Mouse (Mus musculus) heart, adult 11 months (tissue): ENCODE data around the gene Timp3.

ENCODE experiments used
- DNase-seq: peaks from one replicate; pipeline ENCODE4 v3.0.0; 2022

Gene Timp3

DNA sequence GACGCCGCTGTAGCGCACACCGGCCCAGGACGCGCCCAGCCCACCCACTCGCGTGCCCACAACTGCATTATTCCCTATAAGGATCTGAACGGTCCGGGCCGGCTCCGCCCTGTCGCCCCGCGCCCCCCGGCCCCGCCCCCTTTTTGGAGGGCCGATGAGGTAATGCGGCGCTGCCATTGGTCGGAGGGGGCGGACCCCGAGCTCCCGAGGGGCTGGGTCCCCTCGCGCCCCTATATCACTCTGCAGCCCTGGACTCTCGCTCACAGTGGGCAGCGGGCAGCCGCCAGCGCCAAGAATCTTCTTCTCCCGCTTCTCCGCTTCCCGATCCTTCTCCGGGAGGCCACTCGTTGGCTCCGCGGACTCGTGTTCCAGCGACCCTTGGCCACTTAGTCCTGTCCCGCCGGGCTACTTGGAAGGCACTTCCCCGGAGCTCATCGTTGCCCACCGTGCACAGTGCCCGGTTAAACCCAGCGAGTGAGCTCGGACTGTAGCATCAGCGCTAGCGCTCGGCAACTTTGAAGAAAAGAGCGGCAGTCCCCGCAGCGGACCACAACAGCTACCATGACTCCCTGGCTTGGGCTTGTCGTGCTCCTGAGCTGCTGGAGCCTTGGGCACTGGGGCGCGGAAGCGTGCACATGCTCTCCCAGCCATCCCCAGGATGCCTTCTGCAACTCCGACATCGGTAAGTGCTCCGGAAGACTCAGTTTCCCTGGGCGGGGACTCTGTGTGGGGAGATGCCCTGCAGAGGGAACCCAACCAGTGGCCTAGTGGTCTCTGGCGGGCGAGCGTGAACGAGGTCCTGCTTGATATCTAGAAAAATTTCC lies at the start of gene Timp3:
Gene Timp3 (plus strand): TSS at position 80 of the 824 bp plus-strand sequence.
- DNase-seq = peak; percentile 99

- no peak for DNase-seq
Observed at GRCm38 (mm10) chr10:86256221-86256620, 44.0 kb upstream of the Timp3 start.

DNA sequence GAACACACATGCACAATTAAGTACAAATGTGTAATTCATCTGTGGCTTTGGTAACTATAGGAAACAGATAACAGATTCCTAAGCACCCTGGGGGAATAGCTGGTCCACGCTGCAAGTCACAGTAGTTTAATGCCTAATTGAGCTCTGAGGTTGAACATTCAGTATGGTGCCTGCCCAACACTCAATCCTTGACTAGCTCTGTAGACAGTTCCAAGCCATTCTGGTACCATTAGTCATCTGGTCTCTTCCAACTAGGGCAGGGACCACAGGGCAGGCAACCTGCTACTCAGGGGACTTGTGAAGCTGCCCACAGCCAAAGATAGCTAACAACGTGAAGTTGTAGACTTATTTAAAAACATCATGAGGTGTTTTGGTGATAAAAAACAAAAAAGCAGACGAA lies 43.1 kb upstream of the Timp3 start:
- peak; percentile 78 for DNase-seq

GRCm38 (mm10) chr10:86258046-86258445 lies 42.1 kb upstream of the Timp3 start:
- peak; percentile 72 for DNase-seq

- DNase-seq = peak; percentile 83
Observed at GRCm38 (mm10) chr10:86258992-86259391, 41.2 kb upstream of the Timp3 start.

GRCm38 (mm10) chr10:86261725-86262124 lies 38.4 kb upstream of the Timp3 start:
- no peak for DNase-seq

GRCm38 (mm10) chr10:86264618-86265017 lies 35.6 kb upstream of the Timp3 start:
- DNase-seq = peak; percentile 98

- DNase-seq = peak; percentile 98
Observed at GRCm38 (mm10) chr10:86270254-86270653, 29.9 kb upstream of the Timp3 start.

- peak; percentile 92 for DNase-seq
Observed at GRCm38 (mm10) chr10:86272826-86273225, 27.3 kb upstream of the Timp3 start.

DNA sequence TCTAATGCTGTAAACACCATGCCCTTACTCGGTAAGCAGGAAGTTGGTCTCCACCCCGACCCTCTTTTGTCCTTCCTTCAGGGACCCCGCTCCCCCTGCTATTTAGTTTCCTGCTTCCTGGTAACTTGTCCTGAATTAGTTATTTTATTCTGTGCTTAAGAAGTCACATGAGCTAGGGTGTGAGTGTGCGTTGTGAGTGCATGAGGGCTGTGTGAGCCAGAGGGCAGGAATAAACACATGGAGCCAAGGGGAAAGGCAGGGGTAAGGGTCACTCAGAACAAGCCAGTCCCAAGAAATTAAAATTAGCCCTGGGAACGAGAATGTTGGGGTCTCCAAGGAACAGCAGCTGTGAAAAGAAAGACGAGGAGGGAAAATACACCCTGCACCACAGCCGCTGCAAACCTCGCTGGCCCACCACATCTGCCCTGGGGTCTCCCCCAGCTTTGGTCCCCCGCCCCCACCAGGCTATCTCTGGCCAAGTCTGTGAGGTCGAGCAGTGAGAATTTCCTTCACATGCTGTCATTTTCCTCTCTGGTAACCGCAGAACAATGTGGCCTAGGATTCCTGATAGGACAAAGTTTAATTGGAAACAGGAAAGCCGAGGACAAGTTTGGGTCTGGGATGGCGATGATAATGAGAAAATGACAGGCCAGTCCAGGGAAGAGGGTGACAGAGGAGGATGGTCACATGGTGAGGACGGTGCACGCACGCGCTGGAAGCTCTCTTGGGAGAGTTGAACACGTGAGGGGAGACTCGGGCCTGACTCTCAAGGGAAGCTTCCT lies 26.6 kb upstream of the Timp3 start:
- DNase-seq = peak; percentile 99

DNA sequence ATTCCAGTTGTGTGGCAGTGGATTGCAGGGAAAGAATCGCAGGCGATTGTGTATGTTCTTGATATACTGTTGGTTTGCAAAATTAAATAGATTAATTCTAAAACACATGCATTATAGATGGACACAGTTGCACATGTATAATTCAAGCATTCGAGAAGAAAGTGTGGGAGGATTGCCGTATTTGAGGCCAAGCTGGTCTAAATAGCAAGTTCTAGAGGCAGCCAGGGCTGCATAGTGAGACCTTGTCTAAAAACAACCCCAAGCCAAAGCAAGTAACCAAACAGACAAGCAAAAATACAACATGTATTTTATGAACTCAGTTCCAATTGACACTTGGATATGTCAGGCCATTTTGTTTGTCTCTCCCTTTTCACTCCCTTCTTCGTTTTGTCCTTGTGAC lies 24.6 kb upstream of the Timp3 start:
- peak; percentile 78 for DNase-seq

- DNase-seq = no peak
Observed at GRCm38 (mm10) chr10:86277327-86277726, 22.8 kb upstream of the Timp3 start.

GRCm38 (mm10) chr10:86278481-86278880 lies 21.7 kb upstream of the Timp3 start:
- DNase-seq = peak; percentile 84

DNA sequence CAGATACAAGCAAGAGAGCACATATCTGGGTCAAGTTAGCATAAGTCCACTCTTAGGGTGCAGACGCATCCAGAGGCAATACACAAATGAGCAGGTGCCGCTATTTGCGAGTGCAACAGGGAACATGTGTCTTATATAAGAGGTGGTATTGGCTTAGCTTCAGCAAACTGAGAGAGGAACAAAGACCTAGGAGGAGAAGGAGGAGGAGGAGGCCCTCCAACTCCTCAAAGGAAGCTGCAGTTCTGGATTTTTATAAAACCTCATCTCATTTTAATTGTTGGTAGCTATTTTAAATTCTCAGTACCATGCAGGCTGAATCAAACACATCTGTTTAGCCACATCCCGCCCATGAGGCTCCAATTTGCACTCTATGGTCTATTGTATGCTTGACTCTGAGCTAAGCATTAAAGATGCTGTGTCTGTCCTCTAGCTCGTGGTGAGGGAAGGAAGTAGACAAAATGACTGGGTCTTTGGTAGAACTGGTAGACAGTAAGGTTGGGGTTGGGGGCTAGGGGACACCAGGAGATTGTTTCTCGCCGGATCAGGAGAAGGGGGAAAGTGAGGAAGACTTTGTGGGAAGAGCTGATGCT lies 20.5 kb upstream of the Timp3 start:
- no peak for DNase-seq

DNA sequence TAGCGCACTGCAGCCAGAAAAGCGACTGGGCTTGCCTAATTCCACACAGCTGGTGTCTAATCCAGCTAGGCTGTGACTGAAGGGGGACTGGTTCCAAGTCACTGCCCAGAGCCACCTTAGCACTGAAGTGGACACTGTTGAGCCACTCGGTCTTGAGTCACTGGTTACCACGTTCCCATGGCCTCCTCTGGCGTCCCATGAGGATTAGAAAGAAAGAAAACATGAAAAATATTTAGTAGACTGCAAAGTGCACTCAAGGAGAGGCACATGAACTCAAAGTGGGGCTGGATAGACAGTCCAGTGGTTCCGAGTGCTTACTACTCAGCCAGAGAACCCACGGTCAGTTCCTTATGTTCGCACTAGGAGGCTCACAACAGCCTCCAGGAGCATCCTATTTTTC lies 18.9 kb upstream of the Timp3 start:
- DNase-seq = peak; percentile 96

DNA sequence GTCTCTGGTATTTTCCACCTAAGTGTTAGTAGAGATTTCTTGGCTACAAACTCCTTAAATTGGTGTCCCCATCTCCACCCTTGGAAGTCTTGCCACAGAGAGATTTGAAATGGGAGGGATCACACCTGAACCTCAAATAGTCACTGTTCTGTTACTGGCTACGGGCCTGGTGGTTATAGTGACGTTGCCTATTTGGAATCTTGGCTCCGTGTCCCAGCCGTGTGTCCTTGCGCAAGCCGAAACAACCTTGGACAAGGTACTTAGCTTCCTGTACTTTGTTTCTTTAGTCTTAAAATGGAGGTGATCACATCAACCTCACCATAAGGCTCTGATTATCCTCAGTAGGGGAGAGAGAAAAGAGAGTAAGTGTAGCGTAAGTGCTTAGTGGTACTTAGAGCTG lies 13.7 kb upstream of the Timp3 start:
- no peak for DNase-seq

GRCm38 (mm10) chr10:86290109-86290771 lies 9.9 kb upstream of the Timp3 start:
- DNase-seq = peak; percentile 93

DNA sequence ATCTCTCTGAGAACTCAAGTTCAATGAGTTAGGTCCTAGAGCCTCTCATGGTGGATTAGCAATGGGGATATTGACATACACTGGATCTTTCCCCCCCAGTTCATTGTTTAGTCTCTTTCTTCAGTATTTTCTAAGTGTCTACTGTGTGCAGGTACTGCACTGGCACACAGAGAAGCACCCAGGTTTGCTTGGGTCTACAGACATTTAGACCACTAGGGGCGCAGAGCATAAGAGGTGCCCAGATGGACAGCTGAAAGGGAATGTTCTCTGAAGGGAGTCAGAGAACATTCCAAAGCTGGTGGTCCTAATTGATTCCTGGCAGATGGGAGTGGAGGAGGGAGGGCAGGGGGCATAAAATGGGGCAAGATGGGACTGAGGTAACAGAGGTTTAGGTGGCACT lies 6.3 kb upstream of the Timp3 start:
- DNase-seq = no peak

GRCm38 (mm10) chr10:86294599-86295365 lies 5.4 kb upstream of the Timp3 start:
- DNase-seq = no peak

DNA sequence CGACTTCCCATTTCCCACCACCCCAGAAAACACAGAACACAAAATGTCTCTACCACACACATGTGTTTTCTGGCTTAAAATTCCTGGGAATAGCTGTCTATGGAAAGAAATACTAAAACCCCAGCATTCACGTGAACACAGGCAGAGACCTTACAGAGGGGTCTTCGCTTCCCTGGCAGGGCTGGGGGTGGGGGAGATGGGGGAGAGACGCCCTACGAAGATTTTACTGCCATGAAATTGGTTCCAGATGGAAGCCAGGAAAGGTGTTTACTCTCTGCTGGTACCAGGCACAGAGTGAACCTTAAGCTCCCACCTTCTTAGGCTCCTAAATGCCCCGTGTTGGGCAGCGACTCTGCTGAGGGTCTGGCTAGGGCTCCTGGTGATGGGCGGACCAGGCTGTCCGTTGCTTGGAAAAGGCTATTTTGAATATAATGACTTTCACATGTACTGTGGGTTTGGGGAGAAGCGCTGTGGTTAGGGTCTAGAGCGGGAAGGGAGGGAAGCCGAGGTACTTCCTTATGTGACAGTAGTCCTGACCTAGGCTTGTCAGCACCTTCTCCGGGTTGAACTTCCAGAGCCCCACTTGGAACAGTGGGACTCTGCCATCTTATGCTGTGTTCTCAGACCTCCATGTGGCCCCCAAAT lies 4.6 kb upstream of the Timp3 start:
- DNase-seq = no peak

- peak; percentile 98 for DNase-seq
Observed at GRCm38 (mm10) chr10:86296111-86296510, 4.1 kb upstream of the Timp3 start.

- DNase-seq = no peak
Observed at GRCm38 (mm10) chr10:86297307-86297706, 2.9 kb upstream of the Timp3 start.
